Mouse (Mus musculus): ENCODE measurements around the gene Rmdn2.
A peak's percentile ranks its signal among the peaks of the same experiment; 100 is the strongest.

Gene Rmdn2

GRCm38 (mm10) chr17:79618455-79618854 is 6.8 kb downstream of the Rmdn2 start:
- DNase-seq: no peak

GRCm38 (mm10) chr17:79618984-79619383 is 7.3 kb downstream of the Rmdn2 start:
- DNase-seq: no peak

GRCm38 (mm10) chr17:79622050-79622449 is 10.4 kb downstream of the Rmdn2 start:
- no peak for DNase-seq

GRCm38 (mm10) chr17:79622574-79622973 is 10.9 kb downstream of the Rmdn2 start:
- DNase-seq: no peak

- DNase-seq: no peak
These were observed 12.2 kb downstream of the Rmdn2 start for GRCm38 (mm10) chr17:79623841-79624240.

GRCm38 (mm10) chr17:79626241-79626816 is 14.7 kb downstream of the Rmdn2 start:
- DNase-seq: no peak

- no peak for DNase-seq
These were observed 38.2 kb downstream of the Rmdn2 start for GRCm38 (mm10) chr17:79649893-79650292.

GRCm38 (mm10) chr17:79650297-79650696 is 38.6 kb downstream of the Rmdn2 start:
- no peak for DNase-seq

- no peak for DNase-seq
These were observed 41.5 kb downstream of the Rmdn2 start for GRCm38 (mm10) chr17:79653171-79653570.

- no peak for DNase-seq
These were observed 42.5 kb downstream of the Rmdn2 start for GRCm38 (mm10) chr17:79654187-79654586.

- DNase-seq: no peak
These were observed 46.1 kb downstream of the Rmdn2 start for GRCm38 (mm10) chr17:79657785-79658184.

GRCm38 (mm10) chr17:79658452-79658851 is 46.8 kb downstream of the Rmdn2 start:
- no peak for DNase-seq

- no peak for DNase-seq
These were observed 47.2 kb downstream of the Rmdn2 start for GRCm38 (mm10) chr17:79658863-79659262.

GRCm38 (mm10) chr17:79661387-79661786 is 49.7 kb downstream of the Rmdn2 start:
- DNase-seq: peak; percentile 32

- DNase-seq: no peak
These were observed 50.2 kb downstream of the Rmdn2 start for GRCm38 (mm10) chr17:79661848-79662247.

- DNase-seq: peak; percentile 18
These were observed 51.9 kb downstream of the Rmdn2 start for GRCm38 (mm10) chr17:79663393-79664105.

GRCm38 (mm10) chr17:79664106-79664417 is 52.4 kb downstream of the Rmdn2 start:
- DNase-seq: no peak

GRCm38 (mm10) chr17:79670837-79671236 is 59.2 kb downstream of the Rmdn2 start:
- no peak for DNase-seq

- no peak for DNase-seq
These were observed 83.4 kb downstream of the Rmdn2 start for GRCm38 (mm10) chr17:79695106-79695505.

GRCm38 (mm10) chr17:79695541-79695940 is 83.9 kb downstream of the Rmdn2 start:
- DNase-seq: no peak

GRCm38 (mm10) chr17:79699197-79699596 is 87.5 kb downstream of the Rmdn2 start:
- no peak for DNase-seq

GRCm38 (mm10) chr17:79700871-79701270 is 89.2 kb downstream of the Rmdn2 start:
- no peak for DNase-seq

GRCm38 (mm10) chr17:79705671-79706455 is 94.2 kb downstream of the Rmdn2 start:
- no peak for DNase-seq

- DNase-seq: no peak
These were observed 96.5 kb downstream of the Rmdn2 start for GRCm38 (mm10) chr17:79708168-79708567.
